Comparison of ENCODE assay signal across 19 mouse cellular contexts in the genomic region with DNA sequence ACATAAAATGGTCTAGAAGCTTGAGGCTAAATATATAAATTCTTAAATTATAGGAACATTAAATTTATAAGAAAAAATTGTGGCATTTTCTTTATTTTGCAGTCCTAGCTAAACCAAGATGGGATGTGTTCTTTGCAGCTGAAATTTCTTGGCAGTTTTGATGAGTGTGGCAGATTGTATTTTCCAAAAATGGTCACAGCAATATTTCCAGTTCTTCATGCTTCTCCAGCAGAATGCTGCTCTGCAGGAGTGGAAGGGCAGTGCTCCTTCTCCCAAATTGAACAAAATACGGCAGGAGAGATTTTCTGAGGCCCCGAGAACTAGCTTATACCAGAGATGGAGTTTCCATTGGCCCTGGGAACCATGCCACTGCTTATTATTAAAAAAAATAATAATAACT.
"Had no signal": no experiment of that assay in that cellular context is flagged by ENCODE, and none has a peak within 500 bp of the region (broad histone marks: within the 10 kb centered on the region; RNA-seq: fewer than 3 reads in every experiment).

No protein-coding gene starts in this region.

- H3K4me3 ChIP-seq: liver, embryonic 13.5 days; megakaryocyte, embryonic 14.5 days; midbrain, embryonic 10.5 days; midbrain, embryonic 13.5 days; myocyte; neural tube, embryonic 13.5 days had no signal

- DNase-seq: kidney, adult 2 months; kidney, postnatal 25 days; liver, embryonic 13.5 days; lung, adult 2 months; lung, postnatal 36 days; retina, postnatal 1 day; right cerebral cortex, postnatal 4 days; thymus, adult 2 months; thymus, postnatal 25 days had no signal

- H3K27ac ChIP-seq: kidney, postnatal 0 days; liver, embryonic 13.5 days; midbrain, embryonic 10.5 days; midbrain, embryonic 13.5 days; neural tube, embryonic 13.5 days; stomach, postnatal 0 days had no signal

- ATAC-seq: intestine, postnatal 0 days; lung, postnatal 0 days; midbrain, embryonic 13.5 days; midbrain, embryonic 16.5 days had no signal
